Mouse (Mus musculus): ENCODE data around the gene Eef1akmt3. TPM values are rescaled to one million over a fixed set of nuclear protein-coding genes. Genes with fewer than 3 reads are reported as not detected.

Eef1akmt3 gene
- total RNA-seq, 2 experiments from 2014 or later: 0.15 to 0.47 TPM

- DNase-seq (ENCODE audit: extremely low spot score in 1 of 2, low spot score in 1 of 2): no peak
Observed at GRCm38 (mm10) chr10:127003334-127003733, 38.0 kb downstream of the Eef1akmt3 start.

GRCm38 (mm10) chr10:127002765-127003164 lies 38.5 kb downstream of the Eef1akmt3 start:
- DNase-seq (ENCODE audit: extremely low spot score in 1 of 2, low spot score in 1 of 2): no peak

- no peak for DNase-seq (ENCODE audit: extremely low spot score in 1 of 2, low spot score in 1 of 2)
Observed at GRCm38 (mm10) chr10:127002056-127002455, 39.3 kb downstream of the Eef1akmt3 start.

GRCm38 (mm10) chr10:127001297-127001696 lies 40.0 kb downstream of the Eef1akmt3 start:
- DNase-seq (ENCODE audit: extremely low spot score in 1 of 2, low spot score in 1 of 2): no peak

GRCm38 (mm10) chr10:127000529-127000928 lies 40.8 kb downstream of the Eef1akmt3 start, which contains the start of gene Avil:
Gene Avil, plus strand, starts transcription at chr10:127000709.
- DNase-seq (ENCODE audit: extremely low spot score in 1 of 2, low spot score in 1 of 2): no peak

GRCm38 (mm10) chr10:126997340-126998113 lies 43.8 kb downstream of the Eef1akmt3 start:
- no peak for DNase-seq (ENCODE audit: extremely low spot score in 1 of 2, low spot score in 1 of 2)

GRCm38 (mm10) chr10:126993621-126994020 lies 47.7 kb downstream of the Eef1akmt3 start:
- DNase-seq (ENCODE audit: extremely low spot score in 1 of 2, low spot score in 1 of 2): no peak

- DNase-seq (ENCODE audit: extremely low spot score in 1 of 2, low spot score in 1 of 2): no peak
Observed at GRCm38 (mm10) chr10:126991676-126992075, 49.6 kb downstream of the Eef1akmt3 start.

GRCm38 (mm10) chr10:126990313-126991056 lies 50.8 kb downstream of the Eef1akmt3 start:
- DNase-seq (ENCODE audit: extremely low spot score in 1 of 2, low spot score in 1 of 2): peak; percentile 75 to 93

GRCm38 (mm10) chr10:126988513-126989165 lies 52.7 kb downstream of the Eef1akmt3 start:
- DNase-seq (ENCODE audit: extremely low spot score in 1 of 2, low spot score in 1 of 2): no peak

GRCm38 (mm10) chr10:126987183-126988118 lies 53.9 kb downstream of the Eef1akmt3 start:
- no peak for DNase-seq (ENCODE audit: extremely low spot score in 1 of 2, low spot score in 1 of 2)

- peak; percentile 53 to 60 for DNase-seq (ENCODE audit: extremely low spot score in 1 of 2, low spot score in 1 of 2)
Observed at GRCm38 (mm10) chr10:126986541-126986961, 54.8 kb downstream of the Eef1akmt3 start.

- no peak for DNase-seq (ENCODE audit: extremely low spot score in 1 of 2, low spot score in 1 of 2)
Observed at GRCm38 (mm10) chr10:126985579-126985978, 55.7 kb downstream of the Eef1akmt3 start.

GRCm38 (mm10) chr10:126985127-126985526 lies 56.2 kb downstream of the Eef1akmt3 start:
- no peak for DNase-seq (ENCODE audit: extremely low spot score in 1 of 2, low spot score in 1 of 2)

- no peak for DNase-seq (ENCODE audit: extremely low spot score in 1 of 2, low spot score in 1 of 2)
Observed at GRCm38 (mm10) chr10:126984189-126985004, 56.9 kb downstream of the Eef1akmt3 start.

- DNase-seq (ENCODE audit: extremely low spot score in 1 of 2, low spot score in 1 of 2): no peak
Observed at GRCm38 (mm10) chr10:126983193-126983725, 58.1 kb downstream of the Eef1akmt3 start.

GRCm38 (mm10) chr10:126981746-126982145 lies 59.6 kb downstream of the Eef1akmt3 start:
- DNase-seq (ENCODE audit: extremely low spot score in 1 of 2, low spot score in 1 of 2): no peak
